Mouse (Mus musculus): ENCODE data around the gene Rubcn. TPM values are rescaled to one million over a fixed set of nuclear protein-coding genes. Genes with fewer than 3 reads are reported as not detected.
"Not testable (repeated sequence)": the region's sequence is repeated elsewhere in the genome, so short reads cannot be mapped to it uniquely, and the experiment has no call there.

The Rubcn gene
- polyA plus RNA-seq (2011; ENCODE audit: insufficient read length, low read depth, missing spikeins): 26.2 and 27.1 TPM in 2 replicates

DNA sequence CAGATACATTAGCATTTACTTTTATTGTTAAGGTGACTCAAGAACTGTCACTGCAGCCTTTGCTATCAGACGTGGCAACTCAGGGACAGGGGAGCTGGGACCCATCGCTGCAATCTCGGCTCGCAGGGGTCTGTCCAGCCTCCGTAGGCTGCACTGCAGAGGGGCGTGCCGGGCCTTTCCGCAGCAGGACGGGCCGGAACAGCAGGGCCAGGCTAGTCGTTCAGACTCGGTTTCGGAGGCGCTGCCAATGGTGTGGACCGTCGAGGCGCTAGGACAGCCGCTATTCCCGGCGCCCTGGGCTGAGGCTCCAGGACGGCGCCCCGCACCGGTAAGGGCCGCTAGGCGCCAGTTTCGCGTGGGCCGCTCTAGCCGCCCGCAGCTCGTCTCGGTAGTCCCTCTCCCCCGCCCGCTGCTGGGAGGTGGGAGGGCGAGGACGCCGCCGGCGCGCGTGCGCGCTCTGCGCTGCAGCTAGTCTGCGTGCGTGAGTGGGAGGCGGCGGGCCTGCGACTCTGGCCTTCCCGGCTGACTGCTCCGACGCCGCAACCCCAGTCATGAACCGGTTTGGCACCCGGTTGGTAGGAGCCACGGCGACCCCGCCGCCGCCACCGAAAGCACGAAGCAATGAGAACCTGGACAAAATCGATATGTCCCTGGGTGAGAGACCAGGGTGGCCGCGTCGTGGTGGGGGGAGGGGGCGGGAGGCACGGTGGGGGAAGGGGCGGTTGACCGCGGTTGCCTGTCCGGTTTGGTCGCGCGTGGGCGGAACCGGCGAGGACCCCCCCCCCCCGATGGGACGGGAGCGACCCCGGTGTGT is at the start of gene Rubcn, which contains the start of gene Fyttd1:
Rubcn (minus strand) TSS at position 424 of the 814 bp plus-strand sequence.
Fyttd1 (plus strand) TSS at position 158 of the 814 bp plus-strand sequence.
- no peak for TF ChIP-seq CTCF (IDR thresholded peaks at IDR 0.05; ENCODE audit: borderline replicate concordance, insufficient read depth, low read length)
- peak; percentile 87 for TF ChIP-seq POLR2A (IDR thresholded peaks at IDR 0.05; ENCODE audit: low read depth, low read length)
- peaks cover 6% of the 10 kb centered on the region; the same call in 1 of the 2 replicates for H3K4me1 ChIP-seq (ENCODE audit: control insufficient read depth, insufficient read depth, low read length)
- H3K4me3 ChIP-seq (ENCODE audit: insufficient read depth, low read length): peak within 1 kb of the TSS; percentile 97
- H3K27ac ChIP-seq (ENCODE audit: insufficient read depth, low read length): peak within 1 kb of the TSS; percentile 36

DNA sequence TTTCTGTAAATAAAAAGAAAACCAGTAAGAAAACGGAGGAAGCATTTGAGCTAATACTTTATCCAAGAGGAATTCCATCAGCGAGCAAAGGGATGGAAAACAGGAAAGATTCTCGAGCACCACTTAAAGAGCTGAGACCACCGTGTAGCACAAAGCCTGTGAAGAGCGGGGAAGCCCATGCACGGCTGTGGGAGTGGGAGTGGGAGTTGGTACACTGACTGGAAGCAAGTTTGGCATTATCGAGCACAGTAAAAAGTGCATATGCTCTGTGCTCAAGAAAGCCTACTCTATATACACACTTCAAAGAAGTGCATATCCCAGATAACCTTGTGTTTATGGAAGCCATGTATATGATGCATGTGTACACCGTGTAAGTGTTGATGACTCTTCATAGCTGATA is 49.5 kb upstream of the Rubcn start:
- H3K4me3 ChIP-seq (ENCODE audit: insufficient read depth, low read length): no peak overlapping the region
- no peak for TF ChIP-seq POLR2A (IDR thresholded peaks at IDR 0.05; ENCODE audit: low read depth, low read length)
- no peak for TF ChIP-seq CTCF (IDR thresholded peaks at IDR 0.05; ENCODE audit: borderline replicate concordance, insufficient read depth, low read length)
- peaks cover 2% of the 10 kb centered on the region; the same call in 1 of the 2 replicates for H3K4me1 ChIP-seq (ENCODE audit: control insufficient read depth, insufficient read depth, low read length)
- no peak overlapping the region for H3K27ac ChIP-seq (ENCODE audit: insufficient read depth, low read length)

DNA sequence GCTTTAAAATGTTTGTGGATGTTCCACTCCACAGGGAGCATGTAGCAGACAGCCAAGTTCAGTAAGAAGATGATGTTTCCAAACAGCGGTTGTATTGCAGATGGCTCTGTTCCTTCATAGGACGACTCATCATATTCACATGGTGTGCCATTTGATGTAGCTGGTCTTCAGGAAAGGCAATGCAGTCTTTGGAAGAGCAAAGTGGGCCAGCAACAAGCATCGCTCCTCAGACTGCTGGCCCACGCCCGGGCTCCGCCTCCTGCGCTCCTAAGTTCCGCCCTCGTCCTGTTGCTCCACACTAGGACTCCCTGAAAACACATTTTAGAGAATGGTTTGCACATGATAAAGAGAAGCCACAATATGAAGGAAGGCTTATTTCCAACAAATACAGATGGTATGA is 49.1 kb upstream of the Rubcn start:
- H3K4me1 ChIP-seq (ENCODE audit: control insufficient read depth, insufficient read depth, low read length); H3K27ac ChIP-seq (ENCODE audit: insufficient read depth, low read length); H3K4me3 ChIP-seq (ENCODE audit: insufficient read depth, low read length): not testable (repeated sequence)

DNA sequence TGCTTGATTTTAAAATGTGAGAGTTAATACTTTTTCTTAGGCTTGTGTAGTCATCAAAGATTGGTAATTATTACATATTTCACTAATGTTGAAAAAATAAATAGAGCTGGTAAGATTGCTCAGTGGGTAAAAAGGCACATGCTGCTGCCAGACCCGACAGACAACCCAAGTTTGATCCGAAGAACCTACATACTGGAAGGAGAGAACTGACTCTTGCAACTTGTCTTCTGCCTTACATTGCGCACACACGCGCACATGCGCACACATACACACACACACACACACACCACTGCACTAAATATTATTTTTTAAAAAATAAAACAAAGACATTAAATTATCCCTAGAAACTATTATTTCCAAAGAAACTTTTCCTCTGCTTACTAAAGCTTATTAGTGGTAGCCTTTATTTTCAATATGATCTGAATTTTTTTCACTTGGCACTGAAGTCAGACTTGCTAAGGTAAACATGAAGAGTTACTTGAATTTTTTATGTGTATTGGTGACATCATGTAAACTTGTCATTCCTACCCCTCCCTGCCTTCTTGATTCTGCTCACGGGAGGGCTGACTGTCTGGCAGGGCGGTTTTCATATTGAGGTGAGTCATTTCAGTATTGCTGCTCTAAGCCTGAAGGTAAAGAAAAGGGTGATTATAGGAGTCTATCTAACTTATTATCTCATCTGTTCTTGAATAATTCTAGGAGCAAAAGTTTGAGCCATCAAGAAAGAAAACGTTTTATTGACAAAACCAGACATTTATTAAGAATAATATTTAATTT is 37.9 kb upstream of the Rubcn start:
- Histone ChIP-seq H3K4me1 (ENCODE audit: control insufficient read depth, insufficient read depth, low read length) (peaks cover 4% of the 10 kb centered on the region; the same call in 1 of the 2 replicates), H3K27ac (ENCODE audit: insufficient read depth, low read length) (no peak overlapping the region), H3K4me3 (ENCODE audit: insufficient read depth, low read length) (peak overlapping the region; percentile 45)
- no peak for TF ChIP-seq CTCF (IDR thresholded peaks at IDR 0.05; ENCODE audit: borderline replicate concordance, insufficient read depth, low read length)

DNA sequence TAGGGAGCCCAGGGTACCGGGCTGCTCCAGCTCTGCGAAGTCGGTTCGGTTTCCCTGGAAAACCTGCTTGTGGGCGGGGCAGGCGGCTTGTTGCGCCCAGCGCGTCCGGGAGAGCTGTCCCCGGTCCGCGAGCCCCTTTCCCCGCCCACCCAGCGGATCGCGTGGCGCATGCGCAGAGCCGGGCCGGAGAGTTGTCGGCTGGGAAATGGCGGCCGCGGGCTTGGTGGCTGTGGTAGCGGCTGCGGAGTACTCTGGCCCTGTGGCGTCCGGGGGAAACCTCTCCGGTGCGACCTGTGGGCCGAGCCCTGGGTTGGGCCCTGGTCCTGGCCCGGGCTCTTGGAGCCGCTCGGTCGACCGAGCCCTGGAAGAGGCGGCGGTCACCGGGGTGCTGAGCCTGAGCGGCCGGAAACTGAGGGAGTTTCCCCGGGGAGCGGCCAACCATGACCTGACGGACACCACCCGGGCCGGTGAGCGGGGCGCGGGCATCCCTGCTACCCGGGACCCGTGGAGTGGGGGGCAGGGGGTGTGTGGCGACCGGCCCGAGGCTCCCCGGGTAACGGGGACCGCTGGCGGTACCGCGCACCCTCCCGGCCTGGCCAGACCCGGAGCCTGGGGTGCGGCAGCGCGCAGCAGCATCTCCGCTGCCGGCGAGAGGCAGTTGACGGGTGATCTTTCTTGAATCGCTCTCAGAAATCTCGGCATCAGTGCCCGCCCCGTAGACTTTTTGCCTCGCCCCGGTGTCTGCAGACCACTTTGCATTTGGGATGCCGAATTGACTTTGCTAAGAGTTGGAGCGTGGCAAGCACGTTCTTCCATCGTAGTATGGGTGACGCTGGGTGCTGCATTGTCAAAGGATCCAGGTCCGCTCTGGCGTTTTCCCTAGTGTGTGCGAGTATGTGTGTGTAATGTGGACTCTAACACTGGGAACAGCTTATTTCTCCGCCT is 36.6 kb upstream of the Rubcn start, which contains the start of gene Lrch3:
Lrch3 (plus strand) TSS at position 164 of the 945 bp plus-strand sequence.
- TF ChIP-seq POLR2A (IDR thresholded peaks at IDR 0.05; ENCODE audit: low read depth, low read length): peak; percentile 93
- no peak for TF ChIP-seq CTCF (IDR thresholded peaks at IDR 0.05; ENCODE audit: borderline replicate concordance, insufficient read depth, low read length)

DNA sequence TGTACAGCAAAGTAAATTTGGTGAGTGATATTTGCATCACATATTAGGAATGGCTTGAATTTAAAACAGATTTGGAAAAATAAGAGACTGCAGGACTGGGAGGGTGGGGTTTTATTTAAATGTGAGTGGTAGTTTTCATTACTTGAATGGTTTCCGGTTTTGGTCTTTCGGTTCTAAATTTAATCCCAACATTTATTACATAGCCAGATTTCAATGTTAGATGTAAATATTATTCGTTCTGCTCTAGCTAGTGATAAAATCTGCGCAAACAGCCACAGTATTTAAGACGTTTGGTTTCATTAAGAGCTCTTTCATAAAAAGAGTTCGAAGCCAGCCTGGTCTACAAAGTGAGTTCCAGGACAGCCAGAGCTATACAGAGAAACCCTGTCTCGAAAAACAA is 35.6 kb upstream of the Rubcn start:
- TF ChIP-seq POLR2A (IDR thresholded peaks at IDR 0.05; ENCODE audit: low read depth, low read length) (no peak), CTCF (IDR thresholded peaks at IDR 0.05; ENCODE audit: borderline replicate concordance, insufficient read depth, low read length) (no peak)
- H3K27ac ChIP-seq (ENCODE audit: insufficient read depth, low read length): no peak overlapping the region
- no peaks in the 10 kb centered on the region for H3K4me1 ChIP-seq (ENCODE audit: control insufficient read depth, insufficient read depth, low read length)
- H3K4me3 ChIP-seq (ENCODE audit: insufficient read depth, low read length): no peak overlapping the region

More for the DNA sequence above, 36.6 kb upstream of the Rubcn start, which contains the start of gene Lrch3:
- Histone ChIP-seq H3K4me3 (ENCODE audit: insufficient read depth, low read length) (peak within 1 kb of the TSS; percentile 85), H3K4me1 (ENCODE audit: control insufficient read depth, insufficient read depth, low read length) (peaks cover 4% of the 10 kb centered on the region; the same call in 1 of the 2 replicates), H3K27ac (ENCODE audit: insufficient read depth, low read length) (peak within 1 kb of the TSS; percentile 45)

DNA sequence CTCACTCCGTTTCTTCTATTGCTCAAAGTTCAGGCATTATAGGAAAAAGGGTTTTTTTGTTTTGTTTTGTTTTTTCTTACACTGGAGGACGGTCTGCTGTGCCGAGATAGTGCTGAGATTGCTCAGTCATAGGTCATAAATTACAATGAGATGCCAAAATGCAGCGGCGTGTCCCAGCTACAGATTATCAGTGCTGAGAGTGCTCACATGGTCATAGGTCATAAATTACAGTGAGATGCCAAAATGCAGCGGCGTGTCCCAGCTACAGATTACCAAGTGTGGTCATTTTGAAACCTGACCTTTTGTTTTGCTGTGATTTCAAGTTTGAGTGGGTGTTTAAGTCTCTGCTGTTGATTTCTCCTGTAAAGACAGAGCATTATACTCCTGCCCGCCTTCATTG is 29.2 kb upstream of the Rubcn start:
- TF ChIP-seq POLR2A (IDR thresholded peaks at IDR 0.05; ENCODE audit: low read depth, low read length) (no peak), CTCF (IDR thresholded peaks at IDR 0.05; ENCODE audit: borderline replicate concordance, insufficient read depth, low read length) (no peak)
- H3K27ac ChIP-seq (ENCODE audit: insufficient read depth, low read length): no peak overlapping the region

DNA sequence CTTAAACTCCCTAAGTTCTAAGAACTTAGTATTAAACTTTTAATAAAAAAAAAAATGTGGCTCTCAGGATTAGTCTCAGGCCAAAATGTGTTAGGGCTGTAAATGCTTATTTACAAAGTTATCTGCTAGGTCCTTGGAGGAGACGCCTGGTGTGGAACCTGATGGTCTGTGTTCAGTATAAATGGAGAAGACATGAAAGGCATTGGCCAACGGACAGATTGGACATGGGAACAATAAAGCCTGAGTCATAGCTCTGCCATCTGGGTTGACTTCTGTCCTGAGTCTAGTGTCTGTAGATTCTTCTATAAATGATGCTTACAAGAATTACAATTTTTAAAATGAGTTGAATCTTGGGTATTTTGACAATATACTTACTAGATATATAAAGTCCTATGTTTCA is 28.6 kb upstream of the Rubcn start:
- Histone ChIP-seq H3K4me3 (ENCODE audit: insufficient read depth, low read length) (no peak overlapping the region), H3K4me1 (ENCODE audit: control insufficient read depth, insufficient read depth, low read length) (no peaks in the 10 kb centered on the region), H3K27ac (ENCODE audit: insufficient read depth, low read length) (no peak overlapping the region)
- no peak for TF ChIP-seq CTCF (IDR thresholded peaks at IDR 0.05; ENCODE audit: borderline replicate concordance, insufficient read depth, low read length)
- no peak for TF ChIP-seq POLR2A (IDR thresholded peaks at IDR 0.05; ENCODE audit: low read depth, low read length)

More for the DNA sequence above, 29.2 kb upstream of the Rubcn start:
- H3K4me3 ChIP-seq (ENCODE audit: insufficient read depth, low read length): no peak overlapping the region
- H3K4me1 ChIP-seq (ENCODE audit: control insufficient read depth, insufficient read depth, low read length): no peaks in the 10 kb centered on the region

DNA sequence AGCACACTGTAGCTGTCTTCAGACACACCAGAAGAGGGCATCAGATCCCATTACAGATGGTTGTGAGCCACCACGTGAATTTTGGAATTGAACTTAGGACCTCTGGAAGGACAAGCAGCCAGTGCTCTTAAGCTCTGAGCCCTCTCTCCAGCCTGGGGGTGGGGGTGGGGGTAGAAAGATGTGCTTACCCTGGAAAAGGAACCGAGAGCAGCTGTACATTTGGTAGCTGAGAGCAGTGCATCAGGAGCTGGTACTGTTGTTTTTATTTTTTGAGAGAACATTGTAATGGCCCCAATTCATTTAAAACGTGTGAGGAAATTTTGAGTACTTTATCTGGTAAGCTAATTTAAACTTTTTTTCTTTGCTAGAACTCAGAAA is 24.5 kb upstream of the Rubcn start:
- no peak for TF ChIP-seq POLR2A (IDR thresholded peaks at IDR 0.05; ENCODE audit: low read depth, low read length)
- TF ChIP-seq CTCF (IDR thresholded peaks at IDR 0.05; ENCODE audit: borderline replicate concordance, insufficient read depth, low read length): no peak
- H3K27ac ChIP-seq (ENCODE audit: insufficient read depth, low read length): no peak overlapping the region
- H3K4me3 ChIP-seq (ENCODE audit: insufficient read depth, low read length): no peak overlapping the region
- H3K4me1 ChIP-seq (ENCODE audit: control insufficient read depth, insufficient read depth, low read length): no peaks in the 10 kb centered on the region
